Mouse (Mus musculus): ENCODE results near the gene Clec2i. TPM values are rescaled to one million over a fixed set of nuclear protein-coding genes. Genes with fewer than 3 reads are reported as not detected.

Gene Clec2i
- total and polyA plus RNA-seq, 2 experiments from 2014 or later = not detected

GRCm38 (mm10) chr6:128941646-128942421, 54.4 kb downstream of the Clec2i start:
- WGBS = 75% methylated on average over 5 of the region's 5 CpGs

DNA sequence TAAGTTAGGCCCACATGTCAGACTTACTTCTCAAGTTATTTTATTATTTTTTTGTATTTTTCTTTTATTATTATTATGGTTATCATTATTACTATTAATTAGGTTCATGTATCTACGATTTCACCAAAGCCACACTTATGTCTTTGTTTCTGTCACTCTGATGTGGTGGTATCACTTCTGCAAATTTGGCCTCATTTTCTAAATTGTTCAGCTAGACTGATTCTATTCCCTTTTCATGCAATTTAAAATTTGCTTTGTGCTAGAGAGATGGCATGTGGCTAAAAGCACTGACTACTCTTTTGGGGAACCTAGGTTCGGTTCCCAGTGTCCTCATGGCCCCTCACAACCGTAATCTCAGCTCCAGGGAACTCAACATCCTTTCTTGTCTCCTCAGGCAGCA, 58.2 kb downstream of the Clec2i start:
- Histone ChIP-seq H3K27me3 (ENCODE audit: control insufficient read depth, insufficient read depth, low read length) (no peaks in the 10 kb centered on the region), H3K9ac (replicated peaks; ENCODE audit: low read depth, low read length) (no peak overlapping the region), H3K9me3 (replicated peaks; ENCODE audit: control insufficient read depth, low read length) (no peaks in the 10 kb centered on the region), H3K36me3 (replicated peaks; ENCODE audit: control insufficient read depth, insufficient read depth, low read length) (no peaks in the 10 kb centered on the region), H3K4me2 (ENCODE audit: low read depth, low read length) (no peak overlapping the region), H3K4me3 (ENCODE audit: low read depth, low read length) (no peak overlapping the region), H3K4me1 (ENCODE audit: control insufficient read depth, insufficient read depth) (no peaks in the 10 kb centered on the region), H3K27ac (ENCODE audit: low read depth) (no peak overlapping the region)
- no peak for ATAC-seq (ENCODE audit: insufficient read depth, low read depth)
- 71% methylated on average over 3 of the region's 3 CpGs for WGBS
- DNase-seq (ENCODE audit: low spot score) = no peak
- no peak for TF ChIP-seq EP300 (IDR thresholded peaks at IDR 0.05; ENCODE audit: low read depth)
- TF ChIP-seq CTCF (IDR thresholded peaks at IDR 0.05; ENCODE audit: low read depth) = no peak

More at GRCm38 (mm10) chr6:128941646-128942421, 54.4 kb downstream of the Clec2i start:
- H3K4me3 ChIP-seq (ENCODE audit: low read depth, low read length) = no peak overlapping the region
- H3K4me2 ChIP-seq (ENCODE audit: low read depth, low read length) = no peak overlapping the region
- no peaks in the 10 kb centered on the region for H3K27me3 ChIP-seq (ENCODE audit: control insufficient read depth, insufficient read depth, low read length)
- H3K36me3 ChIP-seq (replicated peaks; ENCODE audit: control insufficient read depth, insufficient read depth, low read length) = no peaks in the 10 kb centered on the region
- H3K9me3 ChIP-seq (replicated peaks; ENCODE audit: control insufficient read depth, low read length) = no peaks in the 10 kb centered on the region
- ATAC-seq (ENCODE audit: insufficient read depth, low read depth) = no peak
- no peaks in the 10 kb centered on the region for H3K4me1 ChIP-seq (ENCODE audit: control insufficient read depth, insufficient read depth)
- H3K27ac ChIP-seq (ENCODE audit: low read depth) = no peak overlapping the region
- DNase-seq (ENCODE audit: low spot score) = no peak
- H3K9ac ChIP-seq (replicated peaks; ENCODE audit: low read depth, low read length) = no peak overlapping the region
- no peak for TF ChIP-seq CTCF (IDR thresholded peaks at IDR 0.05; ENCODE audit: low read depth)
- TF ChIP-seq EP300 (IDR thresholded peaks at IDR 0.05; ENCODE audit: low read depth) = no peak

Small RNA genes within 50 kb of the gene (microRNA-seq; reads per million reads assigned to microRNA genes)
- not detected for gene Gm27336

Other genes with a start within 250 kb of the Clec2i start
- gene Clec2h, start 225.2 kb upstream of the Clec2i start, total RNA-seq (2014; rRNA removed; ENCODE audit: low replicate concordance) = not detected in 2 replicates
- gene Clec2h, start 225.2 kb upstream of the Clec2i start, polyA plus RNA-seq (2015; fragmentation: Nextera tagmentation; extraction: Ambion mirVana) = not detected in 2 replicates
- not detected in 2 replicates for gene Klrb1, start 164.5 kb upstream of the Clec2i start, total RNA-seq (2014; rRNA removed; ENCODE audit: low replicate concordance)
- gene Klrb1, start 164.5 kb upstream of the Clec2i start, polyA plus RNA-seq (2015; fragmentation: Nextera tagmentation; extraction: Ambion mirVana) = not detected in 2 replicates
- gene Klrb1c, start 98.4 kb upstream of the Clec2i start, total RNA-seq (2014; rRNA removed; ENCODE audit: low replicate concordance) = not detected in 2 replicates
- gene Klrb1c, start 98.4 kb upstream of the Clec2i start, polyA plus RNA-seq (2015; fragmentation: Nextera tagmentation; extraction: Ambion mirVana) = not detected in 2 replicates
- not detected in 2 replicates for gene Gm44511, start 61.3 kb upstream of the Clec2i start, total RNA-seq (2014; rRNA removed; ENCODE audit: low replicate concordance)
- gene Gm44511, start 61.3 kb upstream of the Clec2i start, polyA plus RNA-seq (2015; fragmentation: Nextera tagmentation; extraction: Ambion mirVana) = not detected in 2 replicates
- not detected in 2 replicates for gene Klrb1b, start 61.3 kb upstream of the Clec2i start, total RNA-seq (2014; rRNA removed; ENCODE audit: low replicate concordance)
- not detected in 2 replicates for gene Klrb1b, start 61.3 kb upstream of the Clec2i start, polyA plus RNA-seq (2015; fragmentation: Nextera tagmentation; extraction: Ambion mirVana)
- gene BC035044, start 3.5 kb downstream of the Clec2i start, total RNA-seq (2014; rRNA removed; ENCODE audit: low replicate concordance) = 0.08 TPM in 1 of 2 replicates, not detected in the other
- 0.10 TPM in 1 of 2 replicates, not detected in the other for gene BC035044, start 3.5 kb downstream of the Clec2i start, polyA plus RNA-seq (2015; fragmentation: Nextera tagmentation; extraction: Ambion mirVana)
- gene Clec2g, start 46.8 kb downstream of the Clec2i start, total RNA-seq (2014; rRNA removed; ENCODE audit: low replicate concordance) = not detected in 2 replicates
- gene Clec2g, start 46.8 kb downstream of the Clec2i start, polyA plus RNA-seq (2015; fragmentation: Nextera tagmentation; extraction: Ambion mirVana) = not detected in 2 replicates
- not detected in 2 replicates for gene Klrb1f, start 158.3 kb downstream of the Clec2i start, total RNA-seq (2014; rRNA removed; ENCODE audit: low replicate concordance)
- gene Klrb1f, start 158.3 kb downstream of the Clec2i start, polyA plus RNA-seq (2015; fragmentation: Nextera tagmentation; extraction: Ambion mirVana) = 0.23 and 0.34 TPM in 2 replicates
- not detected in 2 replicates for gene Clec2e, start 213.3 kb downstream of the Clec2i start, total RNA-seq (2014; rRNA removed; ENCODE audit: low replicate concordance)
- not detected in 2 replicates for gene Clec2e, start 213.3 kb downstream of the Clec2i start, polyA plus RNA-seq (2015; fragmentation: Nextera tagmentation; extraction: Ambion mirVana)

Data from heart, postnatal 0 days (tissue).